Mouse (Mus musculus): ENCODE measurements around the gene Tnip1. TPM values are rescaled to one million over a fixed set of nuclear protein-coding genes. Genes with fewer than 3 reads are reported as not detected.
"Not testable (repeated sequence)": the region's sequence is repeated elsewhere in the genome, so short reads cannot be mapped to it uniquely, and the experiment has no call there.

Gene Tnip1
- polyA plus RNA-seq, 1 experiment = 25.3 TPM

DNA sequence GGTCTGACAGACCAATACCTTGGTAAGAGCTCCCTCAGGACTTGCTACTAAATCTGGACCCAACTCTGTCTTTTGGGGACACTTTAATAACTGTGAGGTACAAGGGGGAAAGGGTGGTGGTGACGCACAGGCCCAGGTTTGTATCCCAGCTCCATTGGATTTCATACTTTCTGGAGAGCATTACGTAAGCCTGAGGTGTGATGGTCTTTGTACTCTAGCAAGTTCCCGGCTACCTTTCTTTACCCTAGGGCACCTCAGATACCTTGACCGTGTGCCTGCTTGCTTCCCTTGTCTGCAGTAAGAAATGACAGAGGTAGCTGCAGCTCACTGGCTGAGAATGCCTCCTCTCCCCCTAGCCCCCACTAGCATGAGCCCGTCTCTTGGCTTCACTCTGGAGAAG lies 55.5 kb downstream of the Tnip1 start:
- Histone ChIP-seq H3K27ac (ENCODE audit: insufficient read depth, low read length) (no peak overlapping the region), H3K4me1 (ENCODE audit: control insufficient read depth, insufficient read depth, low read length) (no peaks in the 10 kb centered on the region; the same call in none of the 2 replicates), H3K4me3 (ENCODE audit: insufficient read depth, low read length) (no peak overlapping the region)
- TF ChIP-seq CTCF (IDR thresholded peaks at IDR 0.05; ENCODE audit: extremely low read depth, insufficient read depth, low read length) (no peak), POLR2A (IDR thresholded peaks at IDR 0.05; ENCODE audit: extremely low read depth, insufficient read depth, low read length) (no peak)

DNA sequence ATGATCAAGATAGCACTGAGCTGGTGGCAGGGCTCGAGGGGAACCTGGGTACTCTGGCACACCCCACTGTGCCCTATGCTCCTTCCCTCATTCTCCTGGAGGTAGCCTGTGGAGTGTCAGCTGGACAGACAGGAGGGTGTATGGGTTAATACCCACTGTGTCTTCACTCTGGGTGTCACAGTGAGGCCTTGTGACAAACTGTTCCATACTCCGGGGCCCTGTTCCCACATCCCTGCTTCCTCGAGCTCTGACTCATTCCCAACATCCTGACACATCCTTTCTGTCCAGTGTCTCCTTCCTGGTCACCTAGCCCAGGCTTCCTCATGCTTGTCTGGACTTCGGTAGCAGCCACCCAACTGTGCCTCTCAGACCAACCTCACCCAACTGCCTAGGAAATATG lies 56.3 kb downstream of the Tnip1 start:
- TF ChIP-seq POLR2A (IDR thresholded peaks at IDR 0.05; ENCODE audit: extremely low read depth, insufficient read depth, low read length) = no peak
- TF ChIP-seq CTCF (IDR thresholded peaks at IDR 0.05; ENCODE audit: extremely low read depth, insufficient read depth, low read length) = no peak
- H3K4me1 ChIP-seq (ENCODE audit: control insufficient read depth, insufficient read depth, low read length) = no peaks in the 10 kb centered on the region; the same call in none of the 2 replicates

DNA sequence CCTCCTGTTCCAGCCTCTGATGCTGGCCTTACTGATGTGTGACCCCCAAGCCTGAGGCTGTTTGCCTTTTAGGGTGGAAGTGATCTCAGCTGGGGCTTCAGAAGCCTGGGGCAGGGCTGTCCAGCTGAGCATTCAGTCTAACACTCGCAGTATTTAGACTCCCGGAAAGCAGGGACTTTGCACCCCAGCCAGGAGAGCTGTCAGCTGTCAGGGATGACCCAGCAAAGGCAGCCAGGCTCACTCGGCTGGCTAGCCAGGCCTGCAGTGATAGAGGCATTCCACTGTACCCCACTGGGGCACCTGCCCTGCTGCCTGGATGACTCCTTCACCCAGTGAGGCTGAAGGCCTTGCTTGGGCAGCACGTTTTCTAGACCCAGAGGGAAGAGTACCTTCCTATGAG lies 56.8 kb downstream of the Tnip1 start:
- TF ChIP-seq CTCF (IDR thresholded peaks at IDR 0.05; ENCODE audit: extremely low read depth, insufficient read depth, low read length) = no peak
- H3K4me1 ChIP-seq (ENCODE audit: control insufficient read depth, insufficient read depth, low read length) = no peaks in the 10 kb centered on the region; the same call in 1 of the 2 replicates
- H3K4me3 ChIP-seq (ENCODE audit: insufficient read depth, low read length) = no peak overlapping the region
- H3K27ac ChIP-seq (ENCODE audit: insufficient read depth, low read length) = no peak overlapping the region

More for the DNA sequence above, 56.3 kb downstream of the Tnip1 start:
- Histone ChIP-seq H3K27ac (ENCODE audit: insufficient read depth, low read length) (no peak overlapping the region), H3K4me3 (ENCODE audit: insufficient read depth, low read length) (no peak overlapping the region)

DNA sequence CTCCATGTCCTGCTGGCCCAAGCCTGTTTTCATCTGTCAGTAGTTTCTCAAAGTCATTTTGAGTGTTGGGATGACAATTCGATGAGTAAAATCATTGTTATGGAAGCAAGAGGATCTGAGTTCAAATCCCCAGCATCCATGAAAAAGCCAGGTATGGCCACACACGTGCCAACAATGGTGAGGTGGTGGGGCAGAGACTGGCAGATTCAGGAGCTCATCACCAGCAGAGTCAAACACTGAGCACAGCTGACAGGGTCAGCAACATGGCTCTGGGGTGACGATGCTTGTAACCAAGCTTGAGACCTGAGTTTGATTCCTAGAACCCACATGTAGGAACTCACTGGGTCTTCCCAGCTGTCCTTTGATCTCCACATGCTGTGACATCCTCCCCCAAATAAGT lies 57.6 kb downstream of the Tnip1 start:
- no peak for TF ChIP-seq POLR2A (IDR thresholded peaks at IDR 0.05; ENCODE audit: extremely low read depth, insufficient read depth, low read length)
- TF ChIP-seq CTCF (IDR thresholded peaks at IDR 0.05; ENCODE audit: extremely low read depth, insufficient read depth, low read length) = no peak
- no peaks in the 10 kb centered on the region; the same call in 1 of the 2 replicates for H3K4me1 ChIP-seq (ENCODE audit: control insufficient read depth, insufficient read depth, low read length)

DNA sequence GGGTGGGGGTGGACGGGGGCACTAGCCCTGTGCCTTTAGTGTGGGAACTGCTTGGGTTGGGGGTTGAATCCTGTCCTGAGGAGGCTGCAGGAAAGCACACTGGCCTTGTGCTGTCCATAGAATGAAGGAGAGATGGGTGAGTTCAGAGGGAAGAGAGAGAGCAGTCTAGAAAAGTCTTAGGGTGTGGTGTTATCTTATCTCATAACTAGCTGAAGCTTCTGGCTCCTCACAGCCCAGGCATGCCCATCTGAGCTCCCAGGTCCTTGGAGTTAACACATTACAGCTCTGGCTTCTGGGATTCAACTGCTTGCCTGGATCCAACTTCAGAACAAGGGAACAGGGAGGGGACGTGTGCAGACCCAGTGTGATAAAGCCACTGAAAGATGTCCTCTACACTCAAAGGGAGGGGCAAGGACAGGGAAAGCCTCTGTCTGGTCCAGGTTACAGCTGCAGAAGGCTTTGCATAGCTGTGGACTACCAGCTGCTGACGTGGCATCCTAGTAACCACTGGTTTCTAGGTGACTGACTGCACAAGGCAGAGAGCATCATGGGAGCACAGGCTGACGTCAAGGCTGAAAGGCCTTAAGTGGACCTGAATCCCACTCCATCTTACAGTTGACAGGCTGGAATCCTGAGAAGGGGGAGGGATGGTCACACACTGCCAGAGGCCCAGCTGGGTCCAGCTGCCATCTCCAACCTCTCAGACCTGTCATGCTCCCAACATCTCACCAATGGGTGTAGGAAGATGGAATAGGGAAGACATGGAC lies 58.6 kb downstream of the Tnip1 start:
- H3K4me1 ChIP-seq (ENCODE audit: control insufficient read depth, insufficient read depth, low read length) = no peaks in the 10 kb centered on the region; the same call in 1 of the 2 replicates
- no peak overlapping the region for H3K27ac ChIP-seq (ENCODE audit: insufficient read depth, low read length)
- no peak overlapping the region for H3K4me3 ChIP-seq (ENCODE audit: insufficient read depth, low read length)
- TF ChIP-seq POLR2A (IDR thresholded peaks at IDR 0.05; ENCODE audit: extremely low read depth, insufficient read depth, low read length) (no peak), CTCF (IDR thresholded peaks at IDR 0.05; ENCODE audit: extremely low read depth, insufficient read depth, low read length) (no peak)

More for the DNA sequence above, 57.6 kb downstream of the Tnip1 start:
- Histone ChIP-seq H3K4me3 (ENCODE audit: insufficient read depth, low read length) (no peak overlapping the region), H3K27ac (ENCODE audit: insufficient read depth, low read length) (no peak overlapping the region)

DNA sequence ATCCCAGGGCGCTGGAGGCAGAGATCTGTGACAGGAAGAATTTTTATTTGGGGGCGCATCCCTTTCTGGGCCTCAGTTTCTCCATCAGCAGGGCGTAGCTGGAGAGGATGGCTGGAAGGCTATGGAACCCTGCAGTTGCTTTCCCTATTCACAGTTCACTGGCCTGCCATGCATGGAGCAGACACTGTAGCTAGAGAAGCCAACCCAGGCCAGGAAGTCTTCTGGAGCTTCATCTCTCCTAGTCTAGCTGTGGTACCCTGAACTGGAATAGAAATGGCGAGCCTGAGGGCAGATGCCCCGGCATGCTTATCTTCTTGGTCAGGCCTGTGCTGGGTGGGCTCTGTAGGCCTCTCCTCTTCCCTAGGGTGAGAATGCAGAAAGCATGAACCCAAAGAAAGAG lies 59.4 kb downstream of the Tnip1 start:
- no peak for TF ChIP-seq CTCF (IDR thresholded peaks at IDR 0.05; ENCODE audit: extremely low read depth, insufficient read depth, low read length)
- TF ChIP-seq POLR2A (IDR thresholded peaks at IDR 0.05; ENCODE audit: extremely low read depth, insufficient read depth, low read length) = no peak
- Histone ChIP-seq H3K27ac (ENCODE audit: insufficient read depth, low read length) (no peak overlapping the region), H3K4me1 (ENCODE audit: control insufficient read depth, insufficient read depth, low read length) (no peaks in the 10 kb centered on the region; the same call in 1 of the 2 replicates), H3K4me3 (ENCODE audit: insufficient read depth, low read length) (peak overlapping the region; percentile 22; the same call in 1 of the 2 replicates)

DNA sequence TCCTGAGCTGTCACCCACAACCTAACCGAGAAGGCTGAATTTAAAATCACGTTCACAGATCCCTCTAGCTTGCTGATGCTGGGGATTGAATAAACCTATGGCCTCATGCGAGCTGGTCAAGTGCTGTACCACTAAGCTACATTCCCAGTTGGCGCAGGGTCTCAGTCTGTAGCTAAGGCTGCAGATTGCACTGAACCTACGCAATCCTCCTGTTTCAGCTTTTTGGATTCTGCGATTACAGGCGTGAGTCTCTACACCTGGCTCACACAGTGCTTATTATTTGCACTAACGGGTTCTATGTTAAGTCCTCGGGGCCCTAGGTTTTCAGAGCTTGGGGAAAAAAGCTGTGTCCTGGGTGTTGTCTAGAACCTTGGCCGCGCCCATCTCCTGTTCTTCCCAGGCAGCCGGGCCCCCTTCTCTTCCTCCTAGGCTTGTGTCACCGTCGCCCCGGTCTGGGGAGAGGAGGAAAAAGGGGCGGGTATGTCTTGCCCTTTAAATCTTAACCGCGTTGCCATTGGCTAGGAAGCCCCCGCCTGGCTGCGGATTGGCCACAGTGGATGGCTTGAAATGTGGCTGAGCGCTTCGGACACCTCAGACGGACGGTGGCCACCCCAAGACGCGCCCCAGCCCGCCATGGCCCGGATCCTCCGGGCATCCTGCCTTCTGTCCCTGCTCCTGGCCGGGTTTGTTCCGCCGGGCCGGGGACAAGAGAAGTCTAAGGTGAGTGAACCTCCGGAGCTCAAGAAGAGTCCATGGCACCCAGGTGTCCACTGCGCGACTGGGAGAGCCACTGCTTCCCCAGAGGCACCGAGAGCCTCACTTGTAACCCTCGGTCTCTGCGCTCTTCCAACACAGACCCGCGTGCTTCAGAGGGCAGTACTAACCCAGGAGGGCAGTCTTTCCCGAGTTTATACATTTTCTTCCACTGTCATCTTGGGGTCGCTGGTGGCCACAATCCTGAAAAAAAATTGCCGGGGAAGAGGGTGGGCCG lies 60.1 kb downstream of the Tnip1 start, which contains the start of gene Gpx3:
TSS of gene Gpx3 (plus strand) at position 121 of the 991 bp plus-strand sequence.
- TF ChIP-seq CTCF (IDR thresholded peaks at IDR 0.05; ENCODE audit: extremely low read depth, insufficient read depth, low read length) (no peak), POLR2A (IDR thresholded peaks at IDR 0.05; ENCODE audit: extremely low read depth, insufficient read depth, low read length) (no peak)
- H3K27ac ChIP-seq (ENCODE audit: insufficient read depth, low read length) = no peak within 1 kb of the TSS
- peak within 1 kb of the TSS; percentile 22 for H3K4me3 ChIP-seq (ENCODE audit: insufficient read depth, low read length)
- H3K4me1 ChIP-seq (ENCODE audit: control insufficient read depth, insufficient read depth, low read length) = no peaks in the 10 kb centered on the region; the same call in 1 of the 2 replicates

DNA sequence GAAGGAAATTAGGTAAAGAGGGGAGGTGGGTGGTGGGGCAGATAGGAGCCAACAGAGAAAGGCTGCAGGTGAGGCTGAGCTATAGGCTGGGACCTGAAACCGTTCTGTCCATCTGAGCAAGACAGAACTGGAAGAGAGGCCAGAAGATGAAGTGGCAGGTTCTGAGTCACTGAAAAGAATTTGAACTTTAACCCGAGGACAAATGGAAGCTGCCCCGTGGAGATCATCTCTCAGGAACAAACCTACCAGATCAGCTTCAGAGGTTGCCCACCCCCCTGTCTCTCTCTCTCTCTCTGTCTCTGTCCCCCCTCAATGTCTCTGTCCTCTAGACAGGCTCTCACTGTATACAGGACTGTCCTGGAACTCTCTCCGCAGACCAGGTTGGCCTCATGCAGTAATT lies 63.1 kb downstream of the Tnip1 start:
- H3K27ac ChIP-seq (ENCODE audit: insufficient read depth, low read length) = no peak overlapping the region
- TF ChIP-seq POLR2A (IDR thresholded peaks at IDR 0.05; ENCODE audit: extremely low read depth, insufficient read depth, low read length) (no peak), CTCF (IDR thresholded peaks at IDR 0.05; ENCODE audit: extremely low read depth, insufficient read depth, low read length) (no peak)
- H3K4me1 ChIP-seq (ENCODE audit: control insufficient read depth, insufficient read depth, low read length) = no peaks in the 10 kb centered on the region; the same call in 1 of the 2 replicates
- H3K4me3 ChIP-seq (ENCODE audit: insufficient read depth, low read length) = no peak overlapping the region

DNA sequence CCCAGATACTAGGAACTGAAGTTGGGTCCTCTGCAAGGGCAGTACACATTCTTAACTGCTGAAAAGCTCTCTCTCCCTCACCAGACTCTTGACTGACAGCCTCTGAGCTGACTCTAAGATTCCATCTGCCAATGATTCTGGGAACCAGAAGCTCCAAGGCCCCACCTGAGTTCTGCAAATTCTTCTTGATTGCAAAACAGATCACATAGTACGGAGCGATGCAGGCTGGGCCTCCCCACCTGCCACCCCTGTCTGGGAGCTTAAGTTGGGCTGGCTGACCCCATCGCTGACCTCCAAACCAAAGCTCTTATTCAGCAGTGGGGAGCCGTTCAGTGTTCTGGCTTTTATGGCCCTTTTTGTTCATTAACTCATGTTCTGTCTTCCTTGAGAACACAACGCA lies 65.2 kb downstream of the Tnip1 start:
- Histone ChIP-seq H3K4me1 (ENCODE audit: control insufficient read depth, insufficient read depth, low read length) (no peaks in the 10 kb centered on the region; the same call in 1 of the 2 replicates), H3K27ac (ENCODE audit: insufficient read depth, low read length) (no peak overlapping the region), H3K4me3 (ENCODE audit: insufficient read depth, low read length) (no peak overlapping the region)
- TF ChIP-seq POLR2A (IDR thresholded peaks at IDR 0.05; ENCODE audit: extremely low read depth, insufficient read depth, low read length) (no peak), CTCF (IDR thresholded peaks at IDR 0.05; ENCODE audit: extremely low read depth, insufficient read depth, low read length) (no peak)

DNA sequence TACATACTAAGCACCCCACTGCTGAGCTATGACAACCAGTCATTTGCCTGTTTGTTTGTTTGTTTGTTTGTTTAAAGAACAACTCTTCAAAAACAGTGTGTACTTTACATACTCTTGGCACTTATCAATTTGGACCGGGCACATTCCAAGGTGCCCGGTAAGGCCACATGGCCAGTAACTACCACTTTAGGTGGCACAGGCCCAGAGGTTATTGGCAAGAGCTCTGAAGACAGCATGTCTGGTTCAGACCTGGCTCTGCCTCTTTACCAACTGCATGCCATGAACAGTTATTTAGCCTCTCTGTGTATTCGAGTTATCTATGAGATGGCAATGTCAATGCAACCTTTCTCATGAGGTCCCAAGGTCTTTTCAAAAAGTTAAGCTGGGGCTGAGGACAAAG lies 66.1 kb downstream of the Tnip1 start:
- H3K27ac ChIP-seq (ENCODE audit: insufficient read depth, low read length); H3K4me1 ChIP-seq (ENCODE audit: control insufficient read depth, insufficient read depth, low read length); H3K4me3 ChIP-seq (ENCODE audit: insufficient read depth, low read length): not testable (repeated sequence)

Measured in cortical plate, adult 2 months (tissue).